Mouse (Mus musculus) cerebellum, adult 2 months (tissue): ENCODE results near the gene Erbb4.

ENCODE experiments used
- CTCF ChIP-seq: fragments of 200-500 bp; IDR thresholded peaks from 2 replicates; pipeline ENCODE4 v1.5.1; 2011; ENCODE audit warnings: low read depth, mild to moderate bottlenecking, control low read depth, low read length, moderate library complexity, borderline replicate concordance; ENCODE audit not compliant: insufficient read depth
- POLR2A ChIP-seq: fragments of 200-500 bp; IDR thresholded peaks from 2 replicates; pipeline ENCODE4 v1.6.1; 2011; ENCODE audit warnings: low read length, control low read depth, borderline replicate concordance; ENCODE audit not compliant: insufficient read depth

DNA sequence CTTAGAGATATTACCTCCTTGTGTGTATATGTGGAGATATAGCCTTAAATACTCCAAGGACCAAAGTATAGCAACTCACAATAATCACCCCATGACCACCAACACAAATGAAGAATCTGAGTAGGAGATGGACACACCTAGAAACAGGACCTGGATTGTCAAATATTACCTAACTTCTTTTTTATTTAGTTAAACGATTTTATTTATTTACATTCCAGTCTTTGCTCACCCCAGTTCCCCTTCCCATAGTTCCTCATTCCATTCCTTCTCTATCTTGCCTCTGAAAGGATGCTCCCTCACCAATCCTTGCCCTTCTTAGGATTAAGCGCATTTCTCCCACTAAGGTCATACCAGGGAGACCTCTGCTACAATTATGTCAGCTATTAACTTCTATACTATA is 128.6 kb downstream of the Erbb4 start:
- no peak for TF ChIP-seq POLR2A
- no peak for TF ChIP-seq CTCF
